Mouse (Mus musculus): ENCODE results near the gene Gsg1l. TPM values are rescaled to one million over a fixed set of nuclear protein-coding genes. Genes with fewer than 3 reads are reported as not detected.

Gsg1l gene
- polyA plus RNA-seq, 1 experiment from 2014 or later, result 1.4 TPM

DNA sequence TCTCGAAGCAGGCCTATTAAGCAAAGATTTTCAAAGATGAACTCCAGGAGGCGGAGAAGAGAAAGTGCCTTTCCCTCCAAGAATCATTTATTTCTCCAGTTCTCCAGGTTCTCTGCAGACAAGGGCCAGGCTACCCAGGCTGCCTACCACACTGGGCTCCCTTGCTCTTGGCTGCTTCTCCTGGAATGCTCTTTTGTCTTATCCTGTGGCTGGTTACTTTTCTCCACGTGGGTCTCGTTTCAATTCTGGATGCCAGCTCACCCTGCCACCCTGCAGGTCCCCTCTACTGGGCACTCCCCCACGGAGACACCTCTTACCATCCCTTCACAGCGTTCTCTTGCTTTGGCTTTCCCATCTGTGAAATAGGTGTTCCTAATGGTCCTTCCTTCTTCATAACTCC is 109.4 kb downstream of the Gsg1l start:
- Histone ChIP-seq H3K9ac (no peak overlapping the region), H3K4me2 (replicated peaks) (no peak overlapping the region), H3K4me1 (peaks cover 12% of the 10 kb centered on the region), H3K4me3 (no peak overlapping the region), H3K36me3 (no peaks in the 10 kb centered on the region), H3K27ac (peak overlapping the region; percentile 69), H3K27me3 (no peaks in the 10 kb centered on the region; the same call in 1 of the 2 replicates), H3K9me3 (no peaks in the 10 kb centered on the region)
- no peak for ATAC-seq (ENCODE audit: insufficient number of reproducible peaks, insufficient read depth, low FRiP score, low TSS enrichment)
- WGBS, result 50% methylated on average over 6 of the region's 6 CpGs

GRCm38 (mm10) chr7:125972174-125972672 is 110.0 kb downstream of the Gsg1l start:
- Histone ChIP-seq H3K4me1 (peaks cover 12% of the 10 kb centered on the region), H3K27ac (peak overlapping the region; percentile 69), H3K4me3 (no peak overlapping the region), H3K9me3 (no peaks in the 10 kb centered on the region), H3K9ac (no peak overlapping the region), H3K27me3 (no peaks in the 10 kb centered on the region; the same call in 1 of the 2 replicates), H3K36me3 (no peaks in the 10 kb centered on the region), H3K4me2 (replicated peaks) (no peak overlapping the region)
- WGBS, result 31% methylated on average over 7 of the region's 7 CpGs
- peak; percentile 53 for ATAC-seq (ENCODE audit: insufficient number of reproducible peaks, insufficient read depth, low FRiP score, low TSS enrichment)

GRCm38 (mm10) chr7:125969076-125969475 is 113.1 kb downstream of the Gsg1l start:
- no peak overlapping the region for H3K9ac ChIP-seq
- H3K4me3 ChIP-seq, result no peak overlapping the region
- H3K4me2 ChIP-seq (replicated peaks), result no peak overlapping the region
- H3K27ac ChIP-seq, result no peak overlapping the region
- 67% methylated on average over 3 of the region's 3 CpGs for WGBS
- no peaks in the 10 kb centered on the region for H3K9me3 ChIP-seq
- no peak for ATAC-seq (ENCODE audit: insufficient number of reproducible peaks, insufficient read depth, low FRiP score, low TSS enrichment)
- no peaks in the 10 kb centered on the region; the same call in 1 of the 2 replicates for H3K27me3 ChIP-seq
- H3K36me3 ChIP-seq, result no peaks in the 10 kb centered on the region
- peaks cover 12% of the 10 kb centered on the region for H3K4me1 ChIP-seq

DNA sequence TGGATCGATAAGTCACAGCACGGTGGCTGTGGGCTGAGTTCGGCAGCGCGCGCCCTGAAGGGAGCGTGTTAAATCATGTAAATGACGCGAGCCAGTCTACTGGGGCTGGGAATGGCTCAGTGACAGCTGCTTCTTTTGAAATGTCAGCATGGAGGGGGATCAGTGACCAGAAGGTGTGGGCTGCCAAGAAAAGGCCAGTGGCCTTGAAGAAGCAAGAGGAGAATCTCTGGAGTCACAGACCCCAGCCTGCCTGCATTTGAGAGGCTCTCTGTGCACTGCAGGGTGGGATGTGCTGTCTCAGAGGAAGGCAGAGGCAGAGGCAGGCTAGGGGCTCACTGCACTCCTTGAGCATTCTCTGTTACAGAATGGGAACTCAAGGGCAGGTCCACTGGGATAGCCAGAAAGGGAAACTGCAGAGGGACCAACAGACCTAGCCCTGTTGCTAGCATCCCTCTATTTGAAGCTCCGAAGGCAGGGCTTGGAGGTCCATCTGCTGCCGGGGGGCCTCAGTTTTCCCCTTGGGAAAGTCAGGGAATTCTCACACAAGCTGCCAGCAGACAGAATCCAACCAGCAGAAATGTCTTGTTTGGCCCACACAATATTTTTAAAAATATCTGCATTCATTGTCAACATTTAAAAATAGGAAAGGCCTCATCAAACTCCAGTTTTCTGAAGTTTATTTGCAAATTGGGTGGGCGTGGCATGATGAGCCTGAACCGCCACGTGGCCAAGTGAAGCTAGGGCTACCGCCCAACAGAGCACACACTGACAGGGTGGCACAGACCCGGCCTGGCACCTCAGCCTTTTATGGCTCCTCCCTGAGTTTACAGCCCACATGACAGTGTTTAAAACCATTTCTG is 115.6 kb downstream of the Gsg1l start:
- H3K4me3 ChIP-seq, result no peak overlapping the region
- H3K36me3 ChIP-seq, result no peaks in the 10 kb centered on the region
- no peak overlapping the region for H3K4me2 ChIP-seq (replicated peaks)
- ATAC-seq (ENCODE audit: insufficient number of reproducible peaks, insufficient read depth, low FRiP score, low TSS enrichment), result no peak
- no peaks in the 10 kb centered on the region; the same call in 1 of the 2 replicates for H3K4me1 ChIP-seq
- no peaks in the 10 kb centered on the region for H3K9me3 ChIP-seq
- no peak overlapping the region for H3K27ac ChIP-seq
- no peaks in the 10 kb centered on the region for H3K27me3 ChIP-seq
- 60% methylated on average over 16 of the region's 16 CpGs for WGBS
- H3K9ac ChIP-seq, result no peak overlapping the region

- H3K4me3 ChIP-seq, result no peak overlapping the region
- no peaks in the 10 kb centered on the region; the same call in 1 of the 2 replicates for H3K4me1 ChIP-seq
- no peak overlapping the region for H3K27ac ChIP-seq
- no peak overlapping the region for H3K4me2 ChIP-seq (replicated peaks)
- H3K27me3 ChIP-seq, result 0 out of 2 replicates have a peak, but pooled peaks cover 5% of the 10 kb centered on the region
- no peaks in the 10 kb centered on the region for H3K36me3 ChIP-seq
- H3K9me3 ChIP-seq, result no peaks in the 10 kb centered on the region
- 62% methylated on average over 8 of the region's 8 CpGs for WGBS
- no peak for ATAC-seq (ENCODE audit: insufficient number of reproducible peaks, insufficient read depth, low FRiP score, low TSS enrichment)
- no peak overlapping the region for H3K9ac ChIP-seq
Measured at GRCm38 (mm10) chr7:125964087-125964607, 118.1 kb downstream of the Gsg1l start.

GRCm38 (mm10) chr7:125959294-125960048 is 122.7 kb downstream of the Gsg1l start:
- 60% methylated on average over 17 of the region's 18 CpGs for WGBS
- H3K4me3 ChIP-seq, result no peak overlapping the region
- no peak for ATAC-seq (ENCODE audit: insufficient number of reproducible peaks, insufficient read depth, low FRiP score, low TSS enrichment)
- no peak overlapping the region for H3K27ac ChIP-seq
- no peak overlapping the region for H3K9ac ChIP-seq
- no peaks in the 10 kb centered on the region for H3K9me3 ChIP-seq
- H3K4me1 ChIP-seq, result peaks cover 13% of the 10 kb centered on the region
- no peak overlapping the region for H3K4me2 ChIP-seq (replicated peaks)
- H3K36me3 ChIP-seq, result no peaks in the 10 kb centered on the region
- 0 out of 2 replicates have a peak, but pooled peaks cover 13% of the 10 kb centered on the region for H3K27me3 ChIP-seq

DNA sequence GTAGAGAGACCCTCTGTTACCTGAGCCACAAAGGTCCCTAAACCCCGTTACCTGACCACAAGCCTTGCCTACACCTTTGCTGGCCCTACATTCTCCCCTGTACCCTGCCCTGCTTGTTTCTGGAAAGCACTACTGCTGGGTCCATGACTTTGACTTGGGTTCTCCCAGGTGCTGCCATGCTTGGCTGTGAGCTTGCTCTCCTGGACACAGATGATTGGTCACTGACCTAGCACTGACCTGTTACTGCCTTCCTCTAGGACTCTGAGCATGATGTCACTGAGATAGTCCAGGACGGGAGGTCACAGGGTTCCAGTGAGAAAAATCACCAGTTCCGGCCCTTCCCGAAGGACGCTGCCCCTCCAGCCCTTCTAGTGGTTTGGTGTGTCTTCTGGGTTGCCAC is 123.4 kb downstream of the Gsg1l start:
- Histone ChIP-seq H3K4me3 (no peak overlapping the region), H3K27ac (no peak overlapping the region), H3K4me2 (replicated peaks) (no peak overlapping the region), H3K36me3 (no peaks in the 10 kb centered on the region), H3K9me3 (no peaks in the 10 kb centered on the region), H3K4me1 (peaks cover 13% of the 10 kb centered on the region), H3K27me3 (0 out of 2 replicates have a peak, but pooled peaks cover 13% of the 10 kb centered on the region), H3K9ac (no peak overlapping the region)
- WGBS, result 86% methylated on average over 5 of the region's 5 CpGs
- ATAC-seq (ENCODE audit: insufficient number of reproducible peaks, insufficient read depth, low FRiP score, low TSS enrichment), result no peak

DNA sequence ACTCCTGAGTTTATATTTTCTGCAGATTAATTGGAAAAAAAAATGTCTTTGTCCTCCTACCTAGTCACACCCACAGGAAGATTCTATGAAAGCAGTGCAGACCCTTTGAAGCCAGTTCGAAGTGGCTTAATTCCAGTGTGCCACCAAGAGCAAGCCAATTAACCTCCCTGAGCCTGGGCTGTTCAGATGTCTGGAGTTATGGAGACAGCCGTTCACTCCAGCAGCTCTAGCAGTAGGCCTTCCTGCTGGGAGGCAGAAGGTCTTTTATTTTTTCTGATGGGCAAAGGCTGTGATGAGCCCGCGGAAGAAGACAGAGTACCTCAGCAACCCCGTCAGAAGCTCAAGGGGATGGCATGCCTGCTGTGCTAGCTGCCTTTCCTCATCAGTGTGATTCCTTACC is 127.2 kb downstream of the Gsg1l start:
- Histone ChIP-seq H3K27ac (no peak overlapping the region), H3K4me1 (peaks cover 13% of the 10 kb centered on the region), H3K27me3 (0 out of 2 replicates have a peak, but pooled peaks cover 7% of the 10 kb centered on the region), H3K4me2 (replicated peaks) (no peak overlapping the region), H3K4me3 (no peak overlapping the region), H3K9me3 (no peaks in the 10 kb centered on the region), H3K9ac (no peak overlapping the region), H3K36me3 (no peaks in the 10 kb centered on the region)
- 62% methylated on average over 5 of the region's 5 CpGs for WGBS
- ATAC-seq (ENCODE audit: insufficient number of reproducible peaks, insufficient read depth, low FRiP score, low TSS enrichment), result no peak

DNA sequence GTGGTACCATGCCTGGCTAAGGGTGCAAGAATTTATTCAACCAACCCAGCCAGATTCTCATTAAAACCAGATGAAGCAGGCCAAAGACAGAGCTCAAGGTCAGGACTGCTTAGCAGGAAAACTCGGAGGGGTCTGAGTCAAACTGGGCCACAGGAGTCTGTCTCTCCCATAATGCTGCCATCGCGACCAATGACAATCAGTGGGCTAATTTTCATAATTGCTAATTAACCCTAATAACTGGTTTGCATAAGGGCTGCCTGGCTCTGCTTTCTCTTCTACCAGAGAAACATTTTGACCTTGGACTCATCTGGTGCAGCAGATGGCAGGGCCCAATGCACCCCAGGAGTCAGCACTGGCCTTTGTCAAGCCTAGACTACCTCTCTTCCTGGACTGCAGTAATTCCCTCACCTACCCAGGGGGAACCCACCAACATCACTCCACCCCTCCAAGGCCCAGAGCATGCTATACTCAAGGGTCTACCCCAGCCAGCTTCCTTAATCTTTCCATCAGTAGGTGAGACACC is 127.8 kb downstream of the Gsg1l start:
- Histone ChIP-seq H3K4me1 (peaks cover 13% of the 10 kb centered on the region), H3K9ac (no peak overlapping the region), H3K9me3 (no peaks in the 10 kb centered on the region), H3K27me3 (0 out of 2 replicates have a peak, but pooled peaks cover 7% of the 10 kb centered on the region), H3K27ac (no peak overlapping the region), H3K4me2 (replicated peaks) (no peak overlapping the region), H3K36me3 (no peaks in the 10 kb centered on the region), H3K4me3 (no peak overlapping the region)
- ATAC-seq (ENCODE audit: insufficient number of reproducible peaks, insufficient read depth, low FRiP score, low TSS enrichment), result no peak
- whole genome bisulfite sequencing, result 36% methylated on average over 3 of the region's 3 CpGs

GRCm38 (mm10) chr7:125953844-125954243 is 128.4 kb downstream of the Gsg1l start:
- 77% methylated on average over 6 of the region's 6 CpGs for whole genome bisulfite sequencing
- ATAC-seq (ENCODE audit: insufficient number of reproducible peaks, insufficient read depth, low FRiP score, low TSS enrichment), result no peak

GRCm38 (mm10) chr7:125951911-125952310 is 130.3 kb downstream of the Gsg1l start:
- no peak for ATAC-seq (ENCODE audit: insufficient number of reproducible peaks, insufficient read depth, low FRiP score, low TSS enrichment)
- H3K4me2 ChIP-seq (replicated peaks), result no peak overlapping the region
- H3K27me3 ChIP-seq, result no peaks in the 10 kb centered on the region
- 72% methylated on average over 7 of the region's 7 CpGs for WGBS
- no peak overlapping the region for H3K4me3 ChIP-seq
- no peak overlapping the region for H3K9ac ChIP-seq
- H3K4me1 ChIP-seq, result peaks cover 10% of the 10 kb centered on the region; the same call in 1 of the 2 replicates
- no peaks in the 10 kb centered on the region for H3K9me3 ChIP-seq
- no peak overlapping the region for H3K27ac ChIP-seq
- H3K36me3 ChIP-seq, result no peaks in the 10 kb centered on the region

More at GRCm38 (mm10) chr7:125953844-125954243, 128.4 kb downstream of the Gsg1l start:
- no peaks in the 10 kb centered on the region for H3K9me3 ChIP-seq
- H3K36me3 ChIP-seq, result no peaks in the 10 kb centered on the region
- H3K27ac ChIP-seq, result no peak overlapping the region
- no peak overlapping the region for H3K4me3 ChIP-seq
- 0 out of 2 replicates have a peak, but pooled peaks cover 7% of the 10 kb centered on the region for H3K27me3 ChIP-seq
- H3K9ac ChIP-seq, result no peak overlapping the region
- peaks cover 13% of the 10 kb centered on the region for H3K4me1 ChIP-seq
- H3K4me2 ChIP-seq (replicated peaks), result no peak overlapping the region

Measured in embryonic facial prominence, embryonic 12.5 days (tissue).